Mouse (Mus musculus) testis, adult 10 weeks (tissue): ENCODE measurements around the gene 1700024G13Rik. TPM values are rescaled to one million over a fixed set of nuclear protein-coding genes. Genes with fewer than 3 reads are reported as not detected.

Source experiments
- polyA plus RNA-seq: library from polyadenylated mRNA; stranded (reverse); fragments of 350-450 nt; fragmentation: Illumina TruSeq; extraction: RNeasy Lipid Tissue Mini Kit (QIAGEN cat#74804); gene quantifications from one replicate; pipeline ENCODE4 v1.2.3, GENCODE M21; 2014; ENCODE audit warnings: low read depth, low replicate concordance

Gene 1700024G13Rik
- polyA plus RNA-seq = 44.3 TPM

DNA sequence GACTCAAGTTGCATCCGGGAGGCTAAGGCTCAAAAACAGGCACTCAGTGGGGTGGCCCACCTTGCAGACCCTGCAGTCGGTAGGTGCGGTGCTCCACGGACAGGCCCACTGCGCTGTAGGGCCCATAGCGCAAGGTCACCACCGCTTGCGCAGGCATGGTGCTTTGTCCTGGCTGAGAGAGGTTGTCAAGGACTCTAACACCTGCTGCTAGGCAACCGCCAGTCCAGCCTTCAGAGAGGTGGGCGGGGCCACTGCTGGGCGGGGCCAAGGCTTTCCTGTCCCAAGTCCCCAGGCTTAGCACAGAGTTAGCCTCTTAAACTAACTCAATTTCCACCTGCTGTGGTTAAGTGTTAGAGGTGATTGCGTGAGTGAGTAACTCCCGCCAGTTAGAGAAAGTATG lies at the start of gene 1700024G13Rik:
Gene 1700024G13Rik (minus strand): TSS at position 196 of the 400 bp plus-strand sequence.

Other genes starting within 250 kb of the 1700024G13Rik start
- not detected for gene Msmb, start 246.4 kb downstream of the 1700024G13Rik start, polyA plus RNA-seq
- 391 TPM for gene Ncoa4, start 228.5 kb downstream of the 1700024G13Rik start, polyA plus RNA-seq
- 131 TPM for gene Timm23, start 186.5 kb downstream of the 1700024G13Rik start, polyA plus RNA-seq
- gene Parg, start 186.4 kb downstream of the 1700024G13Rik start, polyA plus RNA-seq = 41.9 TPM
- 2.7 TPM for gene Ogdhl, start 66.4 kb downstream of the 1700024G13Rik start, polyA plus RNA-seq
- gene Slc18a3, start 76.5 kb upstream of the 1700024G13Rik start, polyA plus RNA-seq = not detected
- gene Chat, start 77.6 kb upstream of the 1700024G13Rik start, polyA plus RNA-seq = not detected
- gene Ercc6, start 125.1 kb upstream of the 1700024G13Rik start, polyA plus RNA-seq = 16.2 TPM
- not detected for gene Prrxl1, start 211.0 kb upstream of the 1700024G13Rik start, polyA plus RNA-seq